Mouse (Mus musculus) hindbrain, postnatal 0 days (tissue): ENCODE measurements around the gene Casp2. TPM values are rescaled to one million over a fixed set of nuclear protein-coding genes. Genes with fewer than 3 reads are reported as not detected.

Source experiments
- ATAC-seq: fragments of 200-750 bp; cut with Nextera tagmentation; 2 replicates; pipeline ENCODE4 v1.8.0; 2017; ENCODE audit warnings: mild to moderate bottlenecking, moderate TSS enrichment, moderate library complexity
- DNase-seq: peaks from one replicate; pipeline ENCODE4 v3.0.0-alpha.2; 2015; ENCODE audit warnings: low spot score
- H3K27ac ChIP-seq: fragments of 300-500 bp; sonication (generic); 2 replicates; pipeline ENCODE4 v1.5.1; 2014; ENCODE audit warnings: mild to moderate bottlenecking
- H3K27me3 ChIP-seq: fragments of 300-500 bp; sonication (generic); 2 replicates; pipeline ENCODE4 v1.6.1; 2014; ENCODE audit warnings: low read length, mixed read lengths; ENCODE audit not compliant: insufficient read depth
- H3K36me3 ChIP-seq: fragments of 300-500 bp; sonication (generic); 2 replicates; pipeline ENCODE4 v1.6.1; 2014; ENCODE audit warnings: low read length, mixed read lengths; ENCODE audit not compliant: insufficient read depth
- H3K4me1 ChIP-seq: fragments of 300-500 bp; sonication (generic); 2 replicates; pipeline ENCODE4 v1.6.1; 2014; ENCODE audit warnings: antibody characterized with exemption, low read length, mixed read lengths; ENCODE audit not compliant: insufficient read depth
- H3K4me2 ChIP-seq: fragments of 300-500 bp; sonication (generic); 2 replicates; pipeline ENCODE4 v1.6.1; 2014; ENCODE audit warnings: low read depth, mild to moderate bottlenecking, low read length, moderate library complexity, mixed read lengths
- H3K4me3 ChIP-seq: fragments of 300-500 bp; sonication (generic); 2 replicates; pipeline ENCODE4 v1.5.1; 2014; ENCODE audit warnings: low read length
- H3K9ac ChIP-seq: fragments of 300-500 bp; sonication (generic); replicated peaks from 2 replicates; pipeline ENCODE4 v1.6.1; 2014; ENCODE audit warnings: mild to moderate bottlenecking, low read length, moderate library complexity, mixed read lengths
- H3K9me3 ChIP-seq: fragments of 300-500 bp; sonication (generic); 2 replicates; pipeline ENCODE4 v1.6.1; 2016; ENCODE audit warnings: low read length, mixed read lengths
- CTCF ChIP-seq: IDR thresholded peaks from 2 replicates; pipeline ENCODE4 v1.5.1; 2016; ENCODE audit warnings: antibody characterized with exemption, control low read depth, low read depth
- WGBS: fragments of 180-500 bp; shearing (Covaris S2); extraction: QIAGEN DNeasy Blood & Tissue Kit; methylation state at CpG from one replicate; pipeline ENCODE4 v1.1.7; 2014; 5-methylcytosine and 5-hydroxymethylcytosine counted together
- polyA plus RNA-seq: library from polyadenylated mRNA; unstranded; fragments of >200 nt; fragmentation: Nextera tagmentation; extraction: Ambion mirVana; gene quantifications from 2 replicates; pipeline ENCODE4 v1.2.1, GENCODE M21; 2015
- total RNA-seq: library from RNA; depleted of rRNA; stranded (reverse); fragments of >200 nt; gene quantifications from 2 replicates; pipeline ENCODE4 v1.2.3, GENCODE M21; 2014

The Casp2 gene
- total and polyA plus RNA-seq, 2 experiments from 2014 or later = 22.2 to 43.0 TPM

DNA sequence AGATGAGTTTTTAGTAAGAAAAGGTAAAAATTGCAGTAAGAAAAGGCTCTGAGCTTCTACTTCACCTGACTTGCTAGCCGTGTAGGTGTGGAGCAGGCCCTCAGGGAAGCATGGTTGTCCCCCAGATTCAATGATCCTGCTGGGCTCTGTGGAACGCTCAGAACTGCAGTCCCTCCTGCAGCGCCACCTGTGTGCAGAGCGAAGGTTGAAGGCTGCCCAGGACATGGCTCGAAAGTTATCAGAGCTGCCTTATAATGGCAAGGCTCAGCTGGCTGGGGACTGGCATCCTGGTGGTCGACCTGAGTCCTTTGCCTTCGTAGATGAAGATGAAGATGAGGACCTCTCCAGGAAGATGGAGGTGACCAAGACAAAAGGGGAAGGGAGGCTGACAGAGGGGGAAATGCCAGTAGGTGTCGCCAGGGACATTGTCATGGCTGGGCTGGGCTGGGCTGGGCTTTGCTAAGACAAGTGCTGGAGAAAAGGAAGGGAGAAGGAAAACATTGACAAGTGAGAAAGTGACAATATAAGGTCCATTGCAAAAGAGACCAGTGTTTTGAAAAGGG, 45.1 kb downstream of the Casp2 start:
- DNase-seq (no peak), ATAC-seq (no peak)
- no peak overlapping the region for H3K4me3 ChIP-seq
- no peaks in the 10 kb centered on the region for H3K4me1 ChIP-seq
- H3K36me3 ChIP-seq = peaks cover 8% of the 10 kb centered on the region; the same call in 1 of the 2 replicates
- H3K9me3 ChIP-seq = no peaks in the 10 kb centered on the region
- no peak overlapping the region for H3K4me2 ChIP-seq
- no peaks in the 10 kb centered on the region for H3K27me3 ChIP-seq
- no peak overlapping the region for H3K27ac ChIP-seq
- WGBS = 46% methylated on average over 8 of the region's 8 CpGs
- no peak overlapping the region for H3K9ac ChIP-seq
- TF ChIP-seq CTCF = peak; percentile 36; the same call in 1 of the 2 replicates

GRCm38 (mm10) chr6:42310427-42311053, 45.8 kb downstream of the Casp2 start:
- TF ChIP-seq CTCF = no peak
- no peak overlapping the region for H3K27ac ChIP-seq
- ATAC-seq = no peak
- peaks cover 8% of the 10 kb centered on the region; the same call in 1 of the 2 replicates for H3K36me3 ChIP-seq
- no peaks in the 10 kb centered on the region for H3K4me1 ChIP-seq
- H3K9me3 ChIP-seq = no peaks in the 10 kb centered on the region
- no peak overlapping the region for H3K9ac ChIP-seq
- 90% methylated on average over 2 of the region's 2 CpGs for WGBS
- H3K4me3 ChIP-seq = no peak overlapping the region
- no peak overlapping the region for H3K4me2 ChIP-seq
- no peaks in the 10 kb centered on the region for H3K27me3 ChIP-seq
- DNase-seq = no peak

- ATAC-seq (no peak), DNase-seq (no peak)
- Histone ChIP-seq H3K27me3 (no peaks in the 10 kb centered on the region), H3K9ac (no peak overlapping the region), H3K9me3 (no peaks in the 10 kb centered on the region), H3K4me3 (no peak overlapping the region), H3K36me3 (peaks cover 23% of the 10 kb centered on the region; the same call in 1 of the 2 replicates), H3K4me1 (no peaks in the 10 kb centered on the region), H3K4me2 (no peak overlapping the region), H3K27ac (no peak overlapping the region)
- WGBS = 91% methylated on average over 4 of the region's 4 CpGs
- no peak for TF ChIP-seq CTCF
Measured at GRCm38 (mm10) chr6:42318293-42318692, 53.5 kb downstream of the Casp2 start.

DNA sequence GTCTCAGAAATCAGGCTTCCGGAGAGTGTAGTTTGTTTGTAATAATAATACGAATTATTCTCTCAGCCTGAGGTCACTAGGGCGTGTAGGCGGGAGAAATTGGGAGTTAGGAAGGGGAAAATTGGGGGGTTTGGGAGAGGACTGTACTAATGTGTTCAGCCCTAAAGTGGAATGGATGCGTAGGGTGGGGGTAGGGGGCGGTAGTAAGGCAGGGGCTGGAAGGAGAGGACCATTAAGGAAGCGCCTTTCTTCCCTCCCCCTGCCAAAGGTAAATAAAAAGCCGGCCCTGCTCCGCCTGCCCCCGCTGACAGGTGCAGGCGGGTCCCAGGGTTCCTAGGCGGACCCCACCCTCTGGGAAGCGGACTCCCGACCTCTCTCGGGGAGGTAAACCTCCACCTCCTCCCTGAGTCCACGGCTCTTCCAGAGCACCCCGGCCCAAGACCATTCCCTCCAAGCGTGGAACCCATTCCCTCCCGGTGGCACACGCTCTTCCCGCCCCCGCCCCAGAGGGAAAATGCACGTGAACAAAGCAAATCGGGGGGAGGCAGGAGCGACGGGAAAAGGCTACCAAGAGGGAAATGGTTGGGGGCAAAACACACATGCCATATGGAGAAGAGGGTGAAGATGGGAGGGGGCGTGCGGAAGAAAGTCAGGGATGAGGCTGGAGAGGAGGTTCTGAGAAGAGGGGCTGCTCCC, 58.7 kb downstream of the Casp2 start:
- WGBS = 0% methylated on average over 28 of the region's 28 CpGs
- no peaks in the 10 kb centered on the region for H3K9me3 ChIP-seq
- no peaks in the 10 kb centered on the region for H3K27me3 ChIP-seq
- DNase-seq (peak; percentile 33), ATAC-seq (peak; percentile 55)
- peak overlapping the region; percentile 72 for H3K4me3 ChIP-seq
- H3K9ac ChIP-seq = peak overlapping the region; percentile 82
- no peaks in the 10 kb centered on the region for H3K4me1 ChIP-seq
- H3K4me2 ChIP-seq = peak overlapping the region; percentile 85
- H3K27ac ChIP-seq = peak overlapping the region; percentile 78
- TF ChIP-seq CTCF = no peak
- peaks cover 9% of the 10 kb centered on the region; the same call in 1 of the 2 replicates for H3K36me3 ChIP-seq

DNA sequence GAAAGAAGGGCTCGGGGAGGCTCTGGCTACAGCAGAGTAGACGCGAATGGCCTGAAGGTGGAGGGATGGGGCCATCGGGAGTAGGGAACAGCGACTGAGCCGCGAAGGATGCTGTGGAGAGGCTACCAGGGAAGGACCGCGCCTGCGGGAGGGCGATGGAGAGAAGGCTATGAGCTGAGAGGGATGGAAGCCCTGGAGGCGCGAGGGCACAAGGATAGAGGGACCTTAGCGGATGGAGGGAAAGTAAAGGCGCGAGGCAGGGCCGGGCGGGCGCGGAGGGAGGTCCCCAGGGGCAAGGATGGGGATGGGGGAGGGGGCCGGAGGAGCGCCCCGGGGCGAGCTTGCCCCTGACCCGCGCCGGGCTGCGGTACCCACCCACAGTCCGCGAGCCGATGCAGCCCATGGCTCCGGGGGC, 59.3 kb downstream of the Casp2 start:
- 0% methylated on average over 16 of the region's 32 CpGs for WGBS
- peak; percentile 42 for DNase-seq

DNA sequence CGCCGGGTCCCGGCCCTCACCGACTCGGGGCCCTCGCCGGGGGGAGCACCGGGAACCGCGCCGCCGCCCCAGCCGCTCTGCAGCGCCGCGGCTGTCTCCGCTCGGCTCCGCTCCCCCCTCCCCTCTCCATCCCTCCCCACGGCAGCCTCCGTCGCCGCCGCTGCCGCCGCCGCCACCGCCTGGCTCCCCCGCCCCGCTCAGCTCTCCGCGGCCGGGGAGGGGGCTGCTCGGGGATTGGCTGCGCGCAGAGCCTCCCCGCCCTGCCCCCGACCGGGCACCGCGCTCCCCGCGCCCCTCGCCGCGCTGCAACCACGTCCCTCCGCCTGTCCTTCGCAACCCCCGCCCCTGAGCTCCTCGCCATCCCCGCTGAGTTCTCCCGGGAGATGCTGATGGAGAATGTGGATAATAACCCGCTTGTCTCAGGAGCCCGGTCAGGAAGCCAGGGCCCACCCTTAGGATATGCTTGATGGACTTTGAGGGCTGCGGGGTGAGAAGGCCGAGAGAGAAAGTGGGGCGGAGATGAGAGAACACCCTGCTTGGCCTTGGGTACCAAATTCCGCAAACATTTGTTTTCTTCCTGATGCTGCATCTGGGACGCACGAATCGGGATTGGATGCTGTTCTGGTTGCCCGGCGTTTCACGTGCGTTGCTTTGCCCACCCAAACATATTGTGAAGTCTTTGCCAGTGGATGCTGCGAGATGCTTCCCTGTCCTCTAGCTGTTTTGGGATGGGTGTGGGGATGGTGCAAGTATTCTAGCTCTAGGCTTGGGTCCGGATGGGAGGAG, 59.9 kb downstream of the Casp2 start, which contains the start of gene Fam131b:
Fam131b (minus strand) TSS at position 162 of the 786 bp plus-strand sequence.
- no peaks in the 10 kb centered on the region for H3K9me3 ChIP-seq
- ATAC-seq (peak; percentile 86), DNase-seq (peak; percentile 83)
- peaks cover 7% of the 10 kb centered on the region; the same call in 1 of the 2 replicates for H3K36me3 ChIP-seq
- under 1% methylated on average over 30 of the region's 68 CpGs for WGBS
- no peak for TF ChIP-seq CTCF
- H3K27ac ChIP-seq = peak within 1 kb of the TSS; percentile 78
- H3K4me2 ChIP-seq = peak within 1 kb of the TSS; percentile 85
- H3K9ac ChIP-seq = peak within 1 kb of the TSS; percentile 82
- H3K27me3 ChIP-seq = no peaks in the 10 kb centered on the region
- H3K4me3 ChIP-seq = peak within 1 kb of the TSS; percentile 72
- H3K4me1 ChIP-seq = no peaks in the 10 kb centered on the region

More for the DNA sequence above, 59.3 kb downstream of the Casp2 start:
- no peaks in the 10 kb centered on the region for H3K9me3 ChIP-seq
- peak overlapping the region; percentile 72 for H3K4me3 ChIP-seq
- H3K27ac ChIP-seq = peak overlapping the region; percentile 78
- ATAC-seq = peak; percentile 73
- H3K4me1 ChIP-seq = no peaks in the 10 kb centered on the region
- peaks cover 8% of the 10 kb centered on the region; the same call in 1 of the 2 replicates for H3K36me3 ChIP-seq
- H3K4me2 ChIP-seq = peak overlapping the region; percentile 85
- H3K9ac ChIP-seq = peak overlapping the region; percentile 82
- TF ChIP-seq CTCF = 0 out of 2 replicates have a peak, but pooled peaks have one; percentile 15
- no peaks in the 10 kb centered on the region for H3K27me3 ChIP-seq
